Mouse (Mus musculus) small intestine, adult 2 months (tissue): ENCODE data around the gene Olfr299. TPM values are rescaled to one million over a fixed set of nuclear protein-coding genes. Genes with fewer than 3 reads are reported as not detected.

ENCODE experiments used
- H3K27ac ChIP-seq: fragments of 200-500 bp; 2 replicates; pipeline ENCODE4 v1.5.1; 2012; ENCODE audit warnings: low read depth, low read length, control low read depth, inconsistent platforms; ENCODE audit not compliant: insufficient read depth
- H3K27me3 ChIP-seq: fragments of 200-500 bp; 2 replicates; pipeline ENCODE4 v1.6.1; 2012; ENCODE audit warnings: mild to moderate bottlenecking, moderate library complexity, low read length, inconsistent platforms; ENCODE audit not compliant: control insufficient read depth, insufficient read depth
- H3K36me3 ChIP-seq: fragments of 200-500 bp; 2 replicates; pipeline ENCODE4 v1.6.1; 2012; ENCODE audit warnings: mild to moderate bottlenecking, low read length, control low read depth, inconsistent platforms; ENCODE audit not compliant: control insufficient read depth, insufficient read depth
- H3K4me1 ChIP-seq: fragments of 200-500 bp; 2 replicates; pipeline ENCODE4 v1.6.1; 2012; ENCODE audit warnings: low read length, inconsistent platforms, mixed read lengths; ENCODE audit not compliant: control insufficient read depth, insufficient read depth, insufficient read length
- H3K4me3 ChIP-seq: fragments of 200-500 bp; 2 replicates; pipeline ENCODE4 v1.5.1; 2012; ENCODE audit warnings: low read depth, mild to moderate bottlenecking, control low read depth, inconsistent platforms, low read length, moderate library complexity
- CTCF ChIP-seq: fragments of 200-500 bp; IDR thresholded peaks from 2 replicates; pipeline ENCODE4 v1.5.1; 2012; ENCODE audit warnings: low read depth, mild to moderate bottlenecking, control low read depth, inconsistent platforms, low read length, moderate library complexity, mixed read lengths; ENCODE audit not compliant: insufficient replicate concordance, insufficient read length; ENCODE audit errors: extremely low read depth
- POLR2A ChIP-seq: fragments of 200-500 bp; IDR thresholded peaks from 2 replicates; pipeline ENCODE4 v1.6.1; 2012; ENCODE audit warnings: low read depth, mild to moderate bottlenecking, control low read depth, inconsistent platforms, low read length, moderate library complexity
- WGBS: fragments of 180-500 bp; shearing (Covaris S2); methylation state at CpG from one replicate; pipeline ENCODE4 v1.1.7; 2018; 5-methylcytosine and 5-hydroxymethylcytosine counted together
- polyA plus RNA-seq: library from polyadenylated mRNA; depleted of rRNA; stranded (reverse); fragments of >200 nt; gene quantifications from 2 replicates; pipeline ENCODE4 v1.2.3, GENCODE M21; 2012; rRNA removed

The Olfr299 gene
- polyA plus RNA-seq = not detected in 2 replicates

DNA sequence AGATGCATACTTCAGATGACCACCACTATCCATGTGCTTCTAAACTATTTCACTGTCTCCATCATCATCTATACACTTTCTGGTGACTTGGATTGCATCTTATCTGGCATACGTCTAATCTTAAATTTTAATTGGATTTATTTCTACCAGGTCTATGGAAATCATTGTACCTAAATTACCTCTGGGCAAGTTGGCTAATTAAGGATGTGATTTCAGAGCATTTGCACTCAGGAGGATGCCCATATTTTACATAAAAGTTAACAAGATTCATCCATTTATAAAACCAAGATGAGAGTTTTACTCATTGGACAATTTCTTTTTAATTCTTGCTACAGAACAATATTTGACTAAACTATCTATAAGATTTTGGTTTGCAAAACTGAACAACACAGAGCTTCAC, at the start of gene Olfr299:
TSS of gene Olfr299 (plus strand) at position 301 of the 400 bp plus-strand sequence.
- 93% methylated on average over 1 of the region's 1 CpGs for WGBS
- no peaks in the 10 kb centered on the region for H3K36me3 ChIP-seq
- TF ChIP-seq CTCF (no peak), POLR2A (no peak)

DNA sequence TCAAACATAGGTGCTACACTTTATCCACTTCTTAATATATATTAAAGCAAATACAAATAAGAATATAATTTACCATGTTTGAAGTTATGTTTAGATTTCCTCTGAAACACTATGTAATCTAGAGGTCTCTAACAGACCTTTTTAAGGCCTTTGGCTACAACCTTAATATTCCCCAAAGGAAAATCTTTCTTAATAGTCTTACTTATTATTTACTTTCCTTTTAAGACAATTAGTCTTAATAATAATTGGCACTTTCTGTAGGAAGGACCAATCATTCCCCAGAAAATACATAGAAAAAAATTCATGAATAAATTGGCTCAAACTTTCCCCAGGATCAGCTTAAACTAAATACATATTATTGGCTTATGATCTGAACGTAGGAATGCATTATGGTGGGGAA, 32.7 kb downstream of the Olfr299 start, which contains the start of gene Olfr298:
TSS of gene Olfr298 (minus strand) at position 101 of the 400 bp plus-strand sequence.
- Histone ChIP-seq H3K27ac (no peak within 1 kb of the TSS), H3K27me3 (no peaks in the 10 kb centered on the region), H3K36me3 (no peaks in the 10 kb centered on the region), H3K4me3 (no peak within 1 kb of the TSS), H3K4me1 (no peaks in the 10 kb centered on the region)
- no peak for TF ChIP-seq CTCF
- TF ChIP-seq POLR2A = no peak
- WGBS = 82% methylated on average over 1 of the region's 1 CpGs

More for the DNA sequence above, at the start of gene Olfr299:
- H3K4me3 ChIP-seq = no peak within 1 kb of the TSS
- no peaks in the 10 kb centered on the region for H3K27me3 ChIP-seq
- no peak within 1 kb of the TSS for H3K27ac ChIP-seq
- H3K4me1 ChIP-seq = no peaks in the 10 kb centered on the region

Other genes with a start within 250 kb of the Olfr299 start
- gene Vmn2r76, start 213.6 kb upstream of the Olfr299 start, polyA plus RNA-seq = not detected in 2 replicates
- not detected in 2 replicates for gene Olfr310, start 182.7 kb upstream of the Olfr299 start, polyA plus RNA-seq
- gene Olfr309, start 146.2 kb upstream of the Olfr299 start, polyA plus RNA-seq = not detected in 2 replicates
- gene Olfr308, start 134.3 kb upstream of the Olfr299 start, polyA plus RNA-seq = not detected in 2 replicates
- gene Olfr307, start 122.3 kb upstream of the Olfr299 start, polyA plus RNA-seq = not detected in 2 replicates
- gene Olfr305, start 93.0 kb upstream of the Olfr299 start, polyA plus RNA-seq = not detected in 2 replicates
- gene Olfr304, start 73.3 kb upstream of the Olfr299 start, polyA plus RNA-seq = not detected in 2 replicates
- not detected in 2 replicates for gene Olfr303, start 62.1 kb upstream of the Olfr299 start, polyA plus RNA-seq
- not detected in 2 replicates for gene Olfr301, start 56.1 kb upstream of the Olfr299 start, polyA plus RNA-seq
- not detected in 2 replicates for gene Olfr298, start 32.6 kb downstream of the Olfr299 start, polyA plus RNA-seq
- not detected in 2 replicates for gene Olfr297, start 60.0 kb downstream of the Olfr299 start, polyA plus RNA-seq
- gene Olfr295, start 123.9 kb downstream of the Olfr299 start, polyA plus RNA-seq = not detected in 2 replicates
- not detected in 2 replicates for gene Olfr294, start 156.7 kb downstream of the Olfr299 start, polyA plus RNA-seq
- gene Olfr293, start 189.1 kb downstream of the Olfr299 start, polyA plus RNA-seq = not detected in 2 replicates
- gene Olfr292, start 228.4 kb downstream of the Olfr299 start, polyA plus RNA-seq = not detected in 2 replicates